Mouse (Mus musculus): Measurements from ENCODE around the gene Grm1.

DNA sequence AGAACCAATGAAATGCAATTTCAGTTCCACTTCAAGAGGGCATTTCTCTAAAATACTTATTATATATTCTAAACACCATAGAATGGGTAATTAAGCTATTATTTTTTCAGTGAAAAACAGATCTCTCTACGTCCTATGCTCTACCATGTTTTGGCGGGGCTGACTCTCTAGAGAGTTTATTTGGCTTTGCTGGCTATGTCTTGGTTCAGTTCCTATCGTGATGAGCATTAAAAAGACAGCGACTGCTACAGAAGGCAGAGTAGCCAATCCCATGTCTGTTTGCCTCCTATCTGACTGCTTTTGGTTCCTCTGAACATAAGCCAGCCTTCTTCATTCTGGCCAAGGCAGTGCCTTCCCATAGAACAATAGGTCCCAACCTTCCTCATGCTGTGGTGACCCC, 425.5 kb downstream of the Grm1 start:
- TF ChIP-seq CTCF (IDR thresholded peaks at IDR 0.05; ENCODE audit: extremely low read depth, insufficient read length, insufficient replicate concordance, low read depth, low read length), result no peak
- TF ChIP-seq POLR2A (IDR thresholded peaks at IDR 0.05; ENCODE audit: low read depth, low read length), result no peak
